Mouse (Mus musculus) c-Kit-positive CD71-positive TER-119-positive erythroid progenitor cells, embryonic 14.5 days (primary cell): ENCODE results near the gene Frmpd1.

Source experiments
- DNase-seq: peaks from one replicate; pipeline ENCODE4 v3.0.0-alpha.2; 2013; ENCODE audit warnings: low spot score

Gene Frmpd1

GRCm38 (mm10) chr4:45184521-45185330 is at the start of gene Frmpd1:
Frmpd1 (plus strand) TSS chr4:45184875.
- no peak for DNase-seq

GRCm38 (mm10) chr4:45137636-45138035 is 47.0 kb upstream of the Frmpd1 start:
- DNase-seq = no peak

- DNase-seq = no peak
Observed at GRCm38 (mm10) chr4:45141835-45142234, 42.8 kb upstream of the Frmpd1 start.

GRCm38 (mm10) chr4:45142411-45142810 is 42.3 kb upstream of the Frmpd1 start:
- DNase-seq = no peak

- DNase-seq = no peak
Observed at GRCm38 (mm10) chr4:45143005-45143404, 41.7 kb upstream of the Frmpd1 start.

GRCm38 (mm10) chr4:45156433-45156832 is 28.2 kb upstream of the Frmpd1 start:
- no peak for DNase-seq

- DNase-seq = no peak
Observed at GRCm38 (mm10) chr4:45158608-45159007, 26.1 kb upstream of the Frmpd1 start.

- DNase-seq = no peak
Observed at GRCm38 (mm10) chr4:45160773-45161172, 23.9 kb upstream of the Frmpd1 start.

GRCm38 (mm10) chr4:45163711-45164110 is 21.0 kb upstream of the Frmpd1 start:
- DNase-seq = no peak

GRCm38 (mm10) chr4:45165477-45165876 is 19.2 kb upstream of the Frmpd1 start:
- no peak for DNase-seq

GRCm38 (mm10) chr4:45165955-45166354 is 18.7 kb upstream of the Frmpd1 start:
- DNase-seq = no peak

- DNase-seq = no peak
Observed at GRCm38 (mm10) chr4:45171340-45171739, 13.3 kb upstream of the Frmpd1 start.

- no peak for DNase-seq
Observed at GRCm38 (mm10) chr4:45183818-45184520, 706 bp upstream of the Frmpd1 start.

GRCm38 (mm10) chr4:45185331-45185669 is 625 bp downstream of the Frmpd1 start:
- DNase-seq = no peak

GRCm38 (mm10) chr4:45198296-45198695 is 13.6 kb downstream of the Frmpd1 start:
- DNase-seq = no peak

GRCm38 (mm10) chr4:45203283-45203682 is 18.6 kb downstream of the Frmpd1 start:
- DNase-seq = no peak

GRCm38 (mm10) chr4:45207444-45207843 is 22.8 kb downstream of the Frmpd1 start:
- DNase-seq = no peak

- no peak for DNase-seq
Observed at GRCm38 (mm10) chr4:45208832-45209363, 24.2 kb downstream of the Frmpd1 start.

GRCm38 (mm10) chr4:45212342-45213063 is 27.8 kb downstream of the Frmpd1 start:
- no peak for DNase-seq

- no peak for DNase-seq
Observed at GRCm38 (mm10) chr4:45219946-45220345, 35.3 kb downstream of the Frmpd1 start.

GRCm38 (mm10) chr4:45222395-45222794 is 37.7 kb downstream of the Frmpd1 start:
- DNase-seq = peak; percentile 7

- DNase-seq = no peak
Observed at GRCm38 (mm10) chr4:45230263-45230662, 45.6 kb downstream of the Frmpd1 start.

GRCm38 (mm10) chr4:45238260-45238659 is 53.6 kb downstream of the Frmpd1 start:
- no peak for DNase-seq
